Mouse (Mus musculus): Measurements from ENCODE around the gene Hgd. TPM values are rescaled to one million over a fixed set of nuclear protein-coding genes. Genes with fewer than 3 reads are reported as not detected.

Gene Hgd
- polyA plus RNA-seq, 1 experiment, result not detected

DNA sequence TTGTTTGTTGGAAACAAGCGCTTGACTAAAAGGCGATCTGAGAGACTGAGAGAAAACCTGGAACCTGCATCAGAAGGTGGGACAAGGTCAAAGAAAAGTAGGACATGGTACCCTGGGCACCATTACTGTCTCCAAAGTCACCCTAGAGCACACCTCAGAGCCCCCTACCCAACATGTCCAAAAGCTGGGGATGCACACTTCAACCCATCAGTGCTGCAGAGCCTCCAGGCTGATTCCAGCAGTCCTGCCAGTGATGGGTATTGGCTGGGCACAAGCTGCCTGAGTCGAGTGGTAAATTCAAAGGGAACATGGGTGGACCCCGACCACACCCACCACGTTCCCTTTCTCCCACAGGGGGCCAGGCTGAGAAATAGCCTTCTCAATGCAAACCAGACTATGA, 95.4 kb downstream of the Hgd start:
- TF ChIP-seq POLR2A (IDR thresholded peaks at IDR 0.05; ENCODE audit: extremely low read depth, insufficient read depth, low read length) (no peak), CTCF (IDR thresholded peaks at IDR 0.05; ENCODE audit: extremely low read depth, insufficient read depth, low read length) (no peak)
- 0 out of 2 replicates have a peak overlapping the region, but pooled peaks have one; percentile 12 for H3K27ac ChIP-seq (ENCODE audit: insufficient read depth, low read length)
- peaks cover 5% of the 10 kb centered on the region; the same call in 1 of the 2 replicates for H3K4me1 ChIP-seq (ENCODE audit: control insufficient read depth, insufficient read depth, low read length)
- H3K4me3 ChIP-seq (ENCODE audit: insufficient read depth, low read length), result no peak overlapping the region

DNA sequence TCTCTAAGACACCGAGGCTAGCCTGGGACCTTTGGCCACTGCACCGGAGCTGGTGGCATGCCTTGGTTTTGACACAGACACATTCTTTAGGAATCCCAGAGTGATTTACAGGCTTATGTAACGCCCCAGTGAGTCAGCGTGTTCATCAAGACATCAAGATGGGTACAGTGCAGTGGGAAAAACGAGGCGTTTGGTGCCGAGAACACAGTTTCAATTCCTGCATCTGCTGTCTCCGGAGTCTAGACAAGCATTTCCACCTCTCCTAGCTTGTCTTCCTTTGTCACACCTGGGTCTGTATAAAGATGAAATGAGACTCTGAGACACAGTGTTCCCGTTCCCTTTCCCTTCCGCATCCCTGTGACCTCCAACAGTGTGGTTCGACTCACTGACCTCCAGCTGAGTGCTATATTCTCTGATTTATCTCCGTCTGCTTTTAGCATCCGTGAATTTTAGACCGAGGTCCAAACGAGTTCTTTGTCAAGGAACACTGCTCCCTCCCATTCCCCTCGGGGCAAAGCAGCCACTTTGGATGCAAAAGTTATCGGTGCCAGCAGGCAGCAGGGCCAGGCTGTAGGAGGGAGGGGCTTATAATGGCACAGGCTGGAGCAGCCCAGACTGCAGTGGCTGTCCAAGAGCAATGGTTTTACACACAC, 96.2 kb downstream of the Hgd start:
- TF ChIP-seq CTCF (IDR thresholded peaks at IDR 0.05; ENCODE audit: extremely low read depth, insufficient read depth, low read length) (no peak), POLR2A (IDR thresholded peaks at IDR 0.05; ENCODE audit: extremely low read depth, insufficient read depth, low read length) (peak; percentile 47; the same call in 1 of the 2 replicates)
- H3K4me1 ChIP-seq (ENCODE audit: control insufficient read depth, insufficient read depth, low read length), result peaks cover 7% of the 10 kb centered on the region; the same call in 1 of the 2 replicates
- H3K27ac ChIP-seq (ENCODE audit: insufficient read depth, low read length), result peak overlapping the region; percentile 88
- no peak overlapping the region for H3K4me3 ChIP-seq (ENCODE audit: insufficient read depth, low read length)

DNA sequence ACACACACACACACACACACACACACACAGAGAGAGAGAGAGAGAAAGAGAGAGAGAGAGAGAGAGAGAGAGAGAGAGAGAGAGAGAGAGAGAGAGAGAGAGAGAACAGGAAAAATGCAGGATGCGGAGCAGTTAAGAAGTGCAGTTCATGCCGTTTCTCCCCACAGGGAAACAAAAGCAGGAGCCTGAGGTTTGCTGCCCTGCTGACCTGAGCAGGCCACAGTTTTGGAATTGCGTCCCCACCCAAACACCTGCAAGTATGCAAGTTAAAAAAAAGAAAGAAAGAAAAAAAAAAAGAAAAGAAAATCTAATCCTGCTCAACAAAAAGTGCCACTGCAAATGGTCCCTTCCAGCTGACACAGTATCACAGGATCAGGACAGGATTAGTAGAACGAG, 96.7 kb downstream of the Hgd start:
- Histone ChIP-seq H3K27ac (ENCODE audit: insufficient read depth, low read length) (peak overlapping the region; percentile 88), H3K4me1 (ENCODE audit: control insufficient read depth, insufficient read depth, low read length) (peaks cover 7% of the 10 kb centered on the region; the same call in 1 of the 2 replicates), H3K4me3 (ENCODE audit: insufficient read depth, low read length) (no peak overlapping the region)
- no peak for TF ChIP-seq POLR2A (IDR thresholded peaks at IDR 0.05; ENCODE audit: extremely low read depth, insufficient read depth, low read length)
- TF ChIP-seq CTCF (IDR thresholded peaks at IDR 0.05; ENCODE audit: extremely low read depth, insufficient read depth, low read length), result no peak

DNA sequence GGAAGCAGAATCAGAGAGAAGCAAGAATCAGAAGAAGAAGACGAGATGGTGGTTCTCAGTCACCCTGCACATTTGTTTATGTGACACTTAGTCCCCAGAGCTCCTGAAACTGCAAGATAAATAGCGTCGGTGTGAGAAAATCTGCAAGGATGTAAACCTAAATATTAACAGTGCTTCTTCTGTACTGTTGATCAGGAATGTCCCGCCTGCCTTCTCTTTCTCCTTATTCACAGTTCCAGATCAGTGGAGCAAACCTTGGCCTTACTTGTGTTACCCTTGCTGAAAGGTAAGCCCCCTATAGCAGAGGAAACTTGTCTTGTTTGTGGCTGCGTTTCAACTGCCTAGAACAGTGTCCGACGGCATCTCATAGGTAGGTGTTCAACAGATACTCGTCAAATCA, 97.6 kb downstream of the Hgd start:
- Histone ChIP-seq H3K27ac (ENCODE audit: insufficient read depth, low read length) (no peak overlapping the region), H3K4me3 (ENCODE audit: insufficient read depth, low read length) (no peak overlapping the region), H3K4me1 (ENCODE audit: control insufficient read depth, insufficient read depth, low read length) (peaks cover 5% of the 10 kb centered on the region; the same call in 1 of the 2 replicates)
- TF ChIP-seq CTCF (IDR thresholded peaks at IDR 0.05; ENCODE audit: extremely low read depth, insufficient read depth, low read length), result no peak
- TF ChIP-seq POLR2A (IDR thresholded peaks at IDR 0.05; ENCODE audit: extremely low read depth, insufficient read depth, low read length), result no peak

DNA sequence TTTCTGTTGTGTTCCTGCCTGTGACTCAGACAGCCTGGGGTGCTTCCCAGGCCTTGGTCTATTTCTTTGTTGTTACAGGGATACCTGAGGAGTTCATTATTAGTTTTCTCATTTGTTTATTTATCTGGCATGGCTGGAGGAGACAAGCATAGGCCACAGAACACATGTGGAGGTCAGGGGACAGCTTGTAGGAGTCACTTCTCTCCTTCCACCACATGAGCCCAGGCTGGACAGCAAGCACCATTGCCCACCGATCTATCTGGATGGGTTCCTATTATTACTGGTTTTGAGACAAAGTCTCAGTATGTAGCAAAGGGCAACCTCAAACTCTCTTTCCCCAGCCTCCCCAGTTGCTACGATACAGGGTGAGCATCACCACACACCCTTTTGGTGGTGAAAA, 100.3 kb downstream of the Hgd start:
- Histone ChIP-seq H3K4me1 (ENCODE audit: control insufficient read depth, insufficient read depth, low read length) (peaks cover 10% of the 10 kb centered on the region), H3K4me3 (ENCODE audit: insufficient read depth, low read length) (no peak overlapping the region), H3K27ac (ENCODE audit: insufficient read depth, low read length) (no peak overlapping the region)
- TF ChIP-seq CTCF (IDR thresholded peaks at IDR 0.05; ENCODE audit: extremely low read depth, insufficient read depth, low read length) (no peak), POLR2A (IDR thresholded peaks at IDR 0.05; ENCODE audit: extremely low read depth, insufficient read depth, low read length) (no peak)

DNA sequence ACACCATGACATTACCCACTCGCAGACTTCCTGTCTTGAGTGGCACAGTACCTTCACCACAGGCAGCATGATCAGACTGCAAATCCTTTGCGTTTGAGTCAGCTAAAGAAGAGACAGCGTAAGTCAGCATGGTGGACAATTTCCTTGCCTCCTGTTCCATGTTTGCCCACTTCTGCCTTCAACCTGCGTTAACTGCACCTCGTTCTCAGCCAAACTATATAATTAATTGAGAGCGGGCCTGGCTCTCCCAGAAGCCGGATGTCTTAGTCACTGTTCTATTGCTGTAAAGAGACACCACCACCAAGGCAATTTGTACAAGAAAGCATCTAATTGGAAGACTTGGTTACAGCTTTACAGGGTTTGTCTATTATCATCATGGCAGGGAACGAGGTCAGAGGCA, 100.9 kb downstream of the Hgd start:
- H3K4me3 ChIP-seq (ENCODE audit: insufficient read depth, low read length), result no peak overlapping the region
- peaks cover 10% of the 10 kb centered on the region for H3K4me1 ChIP-seq (ENCODE audit: control insufficient read depth, insufficient read depth, low read length)
- H3K27ac ChIP-seq (ENCODE audit: insufficient read depth, low read length), result no peak overlapping the region
- TF ChIP-seq POLR2A (IDR thresholded peaks at IDR 0.05; ENCODE audit: extremely low read depth, insufficient read depth, low read length), result no peak
- no peak for TF ChIP-seq CTCF (IDR thresholded peaks at IDR 0.05; ENCODE audit: extremely low read depth, insufficient read depth, low read length)

Other genes with a start within 250 kb of the Hgd start
- 15.5 and 16.8 TPM in 2 replicates for gene Stxbp5l, start 195.2 kb upstream of the Hgd start, polyA plus RNA-seq (2012; rRNA removed)
- gene Gtf2e1, start 40.4 kb upstream of the Hgd start, polyA plus RNA-seq (2012; rRNA removed), result 12.6 and 13.2 TPM in 2 replicates
- 7.7 and 7.9 TPM in 2 replicates for gene Rabl3, start 40.3 kb upstream of the Hgd start, polyA plus RNA-seq (2012; rRNA removed)
- 79.6 and 87.3 TPM in 2 replicates for gene Ndufb4, start 74.3 kb downstream of the Hgd start, polyA plus RNA-seq (2012; rRNA removed)
- 19.7 and 21.0 TPM in 2 replicates for gene Fstl1, start 196.7 kb downstream of the Hgd start, polyA plus RNA-seq (2012; rRNA removed)